In the genomic region with DNA sequence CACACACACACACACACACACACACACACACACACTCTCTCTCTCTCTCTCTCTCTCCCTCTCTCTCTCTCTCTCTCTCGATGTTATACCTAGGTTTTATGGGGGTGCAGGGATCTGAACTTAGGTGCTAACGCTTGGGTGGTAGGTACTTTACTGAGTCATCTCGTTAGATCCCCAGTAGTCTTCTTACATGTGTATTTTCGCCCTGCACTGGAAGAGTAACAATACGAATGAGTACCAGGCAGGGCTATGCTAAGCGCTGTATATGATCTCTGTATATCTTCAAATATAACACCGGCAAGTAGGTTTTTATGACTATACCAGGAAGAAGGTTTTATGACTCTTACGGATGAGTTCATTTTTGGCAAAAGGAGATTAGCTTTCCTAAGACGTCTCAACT, we compare ENCODE assay signal across 16 mouse cellular contexts.
"Had no signal": no experiment of that assay in that cellular context is flagged by ENCODE, and none has a peak within 500 bp of the region (broad histone marks: within the 10 kb centered on the region; RNA-seq: fewer than 3 reads in every experiment).

No protein-coding gene starts in this region.

- H3K27ac ChIP-seq: hindbrain, embryonic 12.5 days; hindbrain, embryonic 14.5 days; limb, embryonic 13.5 days; limb, embryonic 15.5 days; liver, embryonic 12.5 days; liver, embryonic 14.5 days had no signal

- DNase-seq: gastrocnemius, postnatal 14 days; heart, postnatal 10 days; heart, postnatal 4 days; kidney, adult 8-10 months; kidney, postnatal 10 days; kidney, postnatal 25 days; left cerebral cortex, postnatal 4 days had no signal

- H3K9me3 ChIP-seq: heart, embryonic 12.5 days; hindbrain, embryonic 10.5 days; hindbrain, embryonic 12.5 days; intestine, embryonic 15.5 days; limb, embryonic 13.5 days; limb, embryonic 15.5 days; liver, embryonic 12.5 days had no signal

- H3K36me3 ChIP-seq: heart, embryonic 12.5 days; hindbrain, embryonic 10.5 days; hindbrain, embryonic 12.5 days; intestine, embryonic 15.5 days; limb, embryonic 13.5 days; limb, embryonic 15.5 days; liver, embryonic 12.5 days had no signal

- H3K27me3 ChIP-seq: heart, embryonic 12.5 days; hindbrain, embryonic 12.5 days; intestine, embryonic 15.5 days; limb, embryonic 15.5 days had no signal
